Mouse (Mus musculus) heart, embryonic 12.5 days (tissue): ENCODE data around the gene Mat1a. TPM values are rescaled to one million over a fixed set of nuclear protein-coding genes. Genes with fewer than 3 reads are reported as not detected.

Source experiments
- ATAC-seq: fragments of 200-750 bp; cut with Nextera tagmentation; 2 replicates; pipeline ENCODE4 v1.8.0; 2017; ENCODE audit warnings: moderate TSS enrichment, moderate library complexity; ENCODE audit not compliant: insufficient number of reproducible peaks, low FRiP score
- H3K27ac ChIP-seq: fragments of 300-500 bp; sonication (generic); 2 replicates; pipeline ENCODE4 v1.5.1; 2016; ENCODE audit warnings: mild to moderate bottlenecking, moderate library complexity; ENCODE audit not compliant: poor library complexity, severe bottlenecking
- H3K27me3 ChIP-seq: fragments of 300-500 bp; sonication (generic); replicated peaks from 2 replicates; pipeline ENCODE4 v1.6.1; 2016; ENCODE audit warnings: mild to moderate bottlenecking, moderate library complexity
- H3K36me3 ChIP-seq: fragments of 300-500 bp; sonication (generic); 2 replicates; pipeline ENCODE4 v1.6.1; 2016; ENCODE audit warnings: mild to moderate bottlenecking, moderate library complexity
- H3K4me1 ChIP-seq: fragments of 300-500 bp; sonication (generic); replicated peaks from 2 replicates; pipeline ENCODE4 v1.6.1; 2016; ENCODE audit warnings: mild to moderate bottlenecking
- H3K4me2 ChIP-seq: fragments of 300-500 bp; sonication (generic); 2 replicates; pipeline ENCODE4 v1.6.1; 2016; ENCODE audit warnings: mild to moderate bottlenecking, moderate library complexity
- H3K4me3 ChIP-seq: fragments of 300-500 bp; sonication (generic); 2 replicates; pipeline ENCODE4 v1.5.1; 2016; ENCODE audit warnings: mild to moderate bottlenecking
- H3K9ac ChIP-seq: fragments of 300-500 bp; sonication (generic); 2 replicates; pipeline ENCODE4 v1.6.1; 2016; ENCODE audit warnings: mild to moderate bottlenecking, moderate library complexity
- H3K9me3 ChIP-seq: fragments of 300-500 bp; sonication (generic); replicated peaks from 2 replicates; pipeline ENCODE4 v1.6.1; 2016; ENCODE audit warnings: mild to moderate bottlenecking, moderate library complexity
- WGBS: fragments of 180-500 bp; shearing (Covaris S2); methylation state at CpG from one replicate; pipeline ENCODE4 v1.1.7; 2016; 5-methylcytosine and 5-hydroxymethylcytosine counted together
- polyA plus RNA-seq: library from polyadenylated mRNA; unstranded; fragments of >200 nt; fragmentation: Nextera tagmentation; extraction: Ambion mirVana; gene quantifications from 2 replicates; pipeline ENCODE4 v1.2.1, GENCODE M21; 2016

Gene Mat1a
- polyA plus RNA-seq, 1 experiment from 2014 or later = 0.63 TPM

DNA sequence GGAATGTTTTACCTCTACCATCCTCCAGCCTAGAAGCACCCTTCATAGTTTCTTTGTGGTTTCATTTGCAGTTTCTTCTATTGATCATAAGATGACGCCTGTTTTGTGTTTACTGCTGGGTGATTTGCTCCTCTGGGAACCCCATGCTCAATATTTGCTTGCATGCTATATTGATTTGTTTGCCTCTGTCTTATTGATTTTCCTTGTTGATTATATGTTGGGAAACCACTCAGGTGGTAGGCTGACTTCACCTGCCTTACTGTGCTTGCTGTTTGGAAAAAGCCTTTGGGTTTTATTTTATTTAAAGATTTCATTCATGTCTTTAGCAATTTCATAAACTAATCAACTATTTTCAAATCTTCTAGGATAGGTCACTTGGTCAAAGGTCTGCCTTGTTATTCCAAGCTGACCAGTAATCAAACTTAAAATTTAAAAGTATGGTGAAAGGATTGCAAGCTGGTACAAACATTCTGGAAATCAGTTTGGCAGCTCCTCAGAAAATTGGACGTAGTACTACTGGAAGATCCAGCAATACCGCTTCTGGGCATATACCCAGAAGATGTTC lies 8.5 kb upstream of the Mat1a start:
- Histone ChIP-seq H3K9ac (no peak overlapping the region), H3K4me1 (no peaks in the 10 kb centered on the region), H3K4me3 (no peak overlapping the region), H3K9me3 (no peaks in the 10 kb centered on the region), H3K4me2 (no peak overlapping the region), H3K27me3 (no peaks in the 10 kb centered on the region), H3K36me3 (no peaks in the 10 kb centered on the region), H3K27ac (no peak overlapping the region)
- 88% methylated on average over 3 of the region's 3 CpGs for WGBS
- no peak for ATAC-seq

DNA sequence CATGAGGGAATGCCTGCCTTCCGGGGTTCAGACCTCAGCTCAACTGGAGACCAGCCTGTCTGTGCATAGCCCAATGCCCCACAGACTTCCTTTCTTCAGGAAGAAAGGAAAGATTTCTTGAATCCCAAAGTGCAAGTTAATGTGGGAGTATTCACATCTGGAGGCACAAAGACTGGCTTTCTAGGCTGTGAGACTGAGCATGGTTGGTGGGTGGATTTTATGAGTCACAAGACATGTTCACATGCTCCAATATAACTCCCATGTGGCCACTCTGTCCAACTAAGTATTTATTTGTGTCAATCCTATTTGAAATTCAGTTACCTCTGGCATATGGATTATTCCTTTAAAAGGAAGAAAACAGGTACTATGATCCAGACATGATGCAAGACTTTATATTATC lies 6.1 kb upstream of the Mat1a start:
- no peak overlapping the region for H3K4me3 ChIP-seq
- no peak overlapping the region for H3K27ac ChIP-seq
- H3K9me3 ChIP-seq = no peaks in the 10 kb centered on the region
- ATAC-seq = no peak
- no peak overlapping the region for H3K9ac ChIP-seq
- H3K36me3 ChIP-seq = no peaks in the 10 kb centered on the region
- no peaks in the 10 kb centered on the region for H3K4me1 ChIP-seq
- WGBS = 80% methylated on average over 1 of the region's 1 CpGs
- no peaks in the 10 kb centered on the region for H3K27me3 ChIP-seq
- no peak overlapping the region for H3K4me2 ChIP-seq

DNA sequence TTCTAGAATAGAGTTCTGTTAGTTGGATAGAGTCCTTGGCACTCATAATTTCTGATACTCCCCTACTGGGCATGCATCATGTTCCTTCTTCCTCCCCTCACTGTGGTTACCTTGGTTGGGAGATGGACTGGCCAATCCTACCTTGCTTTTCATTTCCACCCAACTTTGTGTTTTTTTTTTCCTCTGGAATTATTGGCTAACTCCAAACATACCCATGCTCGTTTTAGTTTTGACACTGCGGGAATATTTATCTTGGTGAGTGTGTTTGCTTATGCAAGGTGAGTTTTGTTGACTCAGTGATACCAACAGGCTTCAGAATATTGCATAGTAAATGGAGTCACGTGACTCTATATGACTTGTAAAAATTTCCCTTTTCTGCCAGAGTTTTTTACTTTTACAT lies 4.1 kb upstream of the Mat1a start:
- 73% methylated on average over 3 of the region's 3 CpGs for WGBS
- H3K27ac ChIP-seq = no peak overlapping the region

DNA sequence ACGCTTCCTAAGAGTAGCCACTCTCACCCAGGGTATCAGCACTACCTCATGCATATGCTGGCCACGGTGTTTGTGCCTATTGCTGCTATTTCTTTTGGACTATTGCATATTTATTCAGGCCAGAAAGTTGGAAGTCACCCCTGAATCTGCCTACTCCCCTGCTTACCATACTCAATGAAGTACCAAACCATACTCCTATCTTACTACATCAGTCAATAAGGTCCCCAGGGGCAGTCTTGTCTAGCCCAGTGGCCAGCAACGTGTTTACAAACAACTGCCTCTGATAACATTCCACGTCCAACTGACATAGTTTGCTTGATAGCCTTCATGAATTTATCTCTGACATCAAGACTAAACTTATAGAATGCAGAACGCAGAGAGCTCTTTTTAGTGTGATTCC lies 3.6 kb upstream of the Mat1a start:
- no peak overlapping the region for H3K4me2 ChIP-seq
- H3K9me3 ChIP-seq = no peaks in the 10 kb centered on the region
- H3K9ac ChIP-seq = no peak overlapping the region
- no peak for ATAC-seq
- peaks cover 7% of the 10 kb centered on the region for H3K4me1 ChIP-seq
- 74% methylated on average over 5 of the region's 5 CpGs for WGBS
- no peak overlapping the region for H3K27ac ChIP-seq
- H3K4me3 ChIP-seq = no peak overlapping the region
- no peaks in the 10 kb centered on the region for H3K27me3 ChIP-seq
- H3K36me3 ChIP-seq = no peaks in the 10 kb centered on the region

More for the DNA sequence above, 4.1 kb upstream of the Mat1a start:
- Histone ChIP-seq H3K4me1 (peaks cover 7% of the 10 kb centered on the region), H3K9ac (no peak overlapping the region), H3K4me2 (no peak overlapping the region), H3K36me3 (no peaks in the 10 kb centered on the region), H3K4me3 (no peak overlapping the region), H3K9me3 (no peaks in the 10 kb centered on the region), H3K27me3 (no peaks in the 10 kb centered on the region)
- no peak for ATAC-seq

DNA sequence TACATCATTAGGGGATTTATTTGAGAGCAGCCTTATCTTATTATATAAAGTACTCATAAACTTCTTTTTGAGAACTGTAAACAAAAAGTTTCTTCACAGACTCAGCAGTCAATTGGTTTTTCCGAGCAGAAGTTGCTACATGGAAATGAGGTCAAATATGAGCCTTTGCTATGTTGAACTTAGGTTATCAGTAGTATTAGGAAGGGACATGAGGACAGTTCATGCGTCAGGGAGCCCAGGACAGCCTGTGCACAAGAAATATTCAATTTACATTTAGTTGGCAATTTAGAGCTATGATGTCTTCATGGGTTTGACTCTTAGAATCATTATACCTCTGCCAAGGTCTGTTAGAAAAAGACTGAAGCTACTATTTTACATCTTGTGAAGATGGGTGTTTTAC lies 2.6 kb upstream of the Mat1a start:
- no peak overlapping the region for H3K4me3 ChIP-seq
- H3K4me2 ChIP-seq = no peak overlapping the region
- H3K27ac ChIP-seq = no peak overlapping the region
- no peak for ATAC-seq
- 68% methylated on average over 2 of the region's 2 CpGs for WGBS
- H3K9me3 ChIP-seq = no peaks in the 10 kb centered on the region
- no peaks in the 10 kb centered on the region for H3K36me3 ChIP-seq
- H3K4me1 ChIP-seq = peaks cover 7% of the 10 kb centered on the region
- H3K27me3 ChIP-seq = no peaks in the 10 kb centered on the region
- H3K9ac ChIP-seq = no peak overlapping the region

DNA sequence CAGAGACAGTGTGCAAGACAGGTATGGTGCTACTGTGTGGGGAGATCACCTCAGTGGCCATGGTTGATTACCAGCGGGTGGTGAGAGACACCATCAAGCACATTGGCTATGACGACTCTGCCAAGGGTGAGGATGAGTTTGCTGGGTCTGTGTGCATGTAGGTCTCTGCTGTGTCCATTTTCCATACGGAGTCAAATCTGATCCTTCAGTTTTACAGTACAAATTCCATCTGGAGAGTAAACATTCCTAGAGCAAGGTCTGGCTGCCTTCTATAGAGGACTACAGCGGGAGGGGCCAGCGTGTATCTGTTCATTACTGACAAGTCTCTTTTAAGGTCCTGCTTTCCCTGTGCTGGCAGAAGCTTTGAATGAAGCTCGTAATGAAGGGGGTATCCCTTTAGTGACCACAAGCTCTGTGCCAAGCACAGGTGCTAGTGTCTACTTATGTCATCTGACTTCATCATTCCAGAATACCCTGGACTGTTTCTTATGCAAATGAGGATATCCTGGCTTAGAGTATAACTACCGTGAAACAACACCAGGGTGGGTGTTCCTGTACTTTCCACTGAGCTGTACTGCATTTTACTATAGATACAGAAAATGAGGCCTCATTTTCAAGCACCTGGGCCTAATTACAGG lies 6.3 kb downstream of the Mat1a start:
- Histone ChIP-seq H3K4me1 (no peaks in the 10 kb centered on the region), H3K36me3 (no peaks in the 10 kb centered on the region), H3K4me3 (no peak overlapping the region), H3K27ac (no peak overlapping the region), H3K27me3 (no peaks in the 10 kb centered on the region), H3K9ac (no peak overlapping the region), H3K9me3 (no peaks in the 10 kb centered on the region), H3K4me2 (no peak overlapping the region)
- ATAC-seq = no peak
- 79% methylated on average over 7 of the region's 7 CpGs for WGBS

DNA sequence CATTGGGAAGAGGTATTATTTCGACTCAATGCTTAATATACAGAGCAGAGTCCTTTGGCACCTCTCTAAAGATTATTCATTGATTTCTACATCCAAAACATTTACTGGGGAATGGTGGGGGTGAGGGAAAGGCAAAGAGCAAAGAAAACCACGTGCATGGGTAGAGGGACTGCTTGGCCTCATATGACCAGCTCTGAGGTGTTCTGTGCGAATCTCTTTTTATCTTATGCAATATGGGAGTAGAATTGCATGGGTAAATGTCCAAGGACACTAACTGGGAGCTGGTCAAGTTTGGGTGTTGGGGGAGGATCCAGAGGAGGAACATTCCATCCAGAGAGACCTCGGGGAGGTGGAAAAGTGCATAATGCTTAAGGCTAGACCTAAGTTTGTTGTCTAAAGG lies 8.1 kb downstream of the Mat1a start:
- no peak for ATAC-seq
- H3K4me3 ChIP-seq = no peak overlapping the region
- H3K27ac ChIP-seq = no peak overlapping the region
- no peaks in the 10 kb centered on the region for H3K9me3 ChIP-seq
- no peaks in the 10 kb centered on the region for H3K36me3 ChIP-seq
- no peaks in the 10 kb centered on the region for H3K27me3 ChIP-seq
- 68% methylated on average over 4 of the region's 4 CpGs for WGBS
- H3K9ac ChIP-seq = no peak overlapping the region
- peaks cover 6% of the 10 kb centered on the region for H3K4me1 ChIP-seq
- no peak overlapping the region for H3K4me2 ChIP-seq

DNA sequence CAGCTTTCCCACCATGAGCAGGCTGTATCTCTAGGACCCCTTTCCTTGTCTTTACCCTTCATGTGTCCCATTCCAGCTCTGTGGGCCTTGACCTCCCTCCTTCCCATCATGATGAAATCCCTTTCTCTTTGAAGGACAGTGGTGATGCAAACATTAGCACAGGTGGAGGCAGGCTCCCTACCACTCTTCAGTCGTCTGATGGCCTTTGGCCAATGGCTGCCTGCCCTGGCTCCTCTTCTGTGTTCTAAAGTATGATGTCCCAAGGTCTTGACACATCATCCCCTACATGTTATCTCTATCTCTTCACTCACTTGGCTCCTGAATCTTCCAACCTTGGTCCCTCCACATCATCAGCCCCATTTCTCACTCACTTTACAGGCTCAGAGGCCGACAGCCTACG lies 11.4 kb downstream of the Mat1a start:
- no peak overlapping the region for H3K27ac ChIP-seq
- no peak overlapping the region for H3K9ac ChIP-seq
- ATAC-seq = no peak
- 74% methylated on average over 3 of the region's 3 CpGs for WGBS
- peaks cover 13% of the 10 kb centered on the region for H3K4me1 ChIP-seq
- H3K9me3 ChIP-seq = no peaks in the 10 kb centered on the region
- H3K4me3 ChIP-seq = no peak overlapping the region
- H3K36me3 ChIP-seq = no peaks in the 10 kb centered on the region
- no peaks in the 10 kb centered on the region for H3K27me3 ChIP-seq
- no peak overlapping the region for H3K4me2 ChIP-seq

DNA sequence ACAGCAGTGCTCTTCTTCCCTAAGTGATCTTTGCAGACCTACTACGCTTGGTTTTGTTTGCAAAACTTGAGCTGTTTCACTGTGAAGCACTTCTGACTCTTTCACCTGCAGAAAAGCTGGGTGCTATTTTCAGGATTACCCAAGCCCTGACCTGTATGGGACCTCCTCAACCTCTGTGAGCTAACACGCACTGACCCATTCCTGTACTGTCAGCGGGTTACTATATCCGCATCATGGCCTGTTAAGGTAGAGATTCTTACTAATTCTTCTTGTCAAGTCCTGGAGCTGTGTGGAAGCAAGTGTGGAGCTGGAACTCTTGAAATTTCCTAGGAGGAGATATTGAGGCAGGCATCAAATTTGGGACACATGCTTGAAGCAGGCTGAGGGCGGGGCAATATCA lies 19.8 kb downstream of the Mat1a start:
- Histone ChIP-seq H3K4me1 (no peaks in the 10 kb centered on the region), H3K9ac (no peak overlapping the region), H3K4me2 (no peak overlapping the region), H3K27me3 (peaks cover 4% of the 10 kb centered on the region; the same call in 1 of the 2 replicates), H3K36me3 (no peaks in the 10 kb centered on the region), H3K9me3 (no peaks in the 10 kb centered on the region), H3K27ac (no peak overlapping the region), H3K4me3 (no peak overlapping the region)
- ATAC-seq = no peak
- 79% methylated on average over 5 of the region's 5 CpGs for WGBS

DNA sequence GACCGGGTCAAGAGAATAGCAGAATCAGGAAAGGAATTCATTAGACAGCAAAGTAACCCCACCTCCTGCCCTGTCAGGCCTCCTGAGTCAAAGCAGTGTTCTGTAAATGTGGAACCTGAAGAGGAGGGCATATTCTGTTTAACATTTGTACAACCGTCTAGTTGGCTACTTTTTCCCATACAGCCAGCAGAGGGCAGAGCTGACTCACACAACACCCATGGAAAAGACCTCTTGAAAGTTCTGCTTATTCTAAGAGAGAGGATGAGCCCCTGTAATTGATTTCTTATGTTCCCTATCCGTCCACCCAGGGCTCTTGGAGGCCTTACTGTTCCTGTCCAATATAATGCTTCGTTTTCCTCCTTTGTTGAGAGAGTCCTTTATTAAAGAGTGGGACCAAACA lies 23.2 kb downstream of the Mat1a start:
- Histone ChIP-seq H3K9me3 (no peaks in the 10 kb centered on the region), H3K9ac (no peak overlapping the region), H3K27ac (no peak overlapping the region), H3K36me3 (no peaks in the 10 kb centered on the region), H3K27me3 (peaks cover 4% of the 10 kb centered on the region; the same call in 1 of the 2 replicates), H3K4me3 (no peak overlapping the region), H3K4me2 (no peak overlapping the region), H3K4me1 (peaks cover 6% of the 10 kb centered on the region; the same call in 1 of the 2 replicates)
- WGBS = 17% methylated on average over 4 of the region's 4 CpGs
- ATAC-seq = no peak

DNA sequence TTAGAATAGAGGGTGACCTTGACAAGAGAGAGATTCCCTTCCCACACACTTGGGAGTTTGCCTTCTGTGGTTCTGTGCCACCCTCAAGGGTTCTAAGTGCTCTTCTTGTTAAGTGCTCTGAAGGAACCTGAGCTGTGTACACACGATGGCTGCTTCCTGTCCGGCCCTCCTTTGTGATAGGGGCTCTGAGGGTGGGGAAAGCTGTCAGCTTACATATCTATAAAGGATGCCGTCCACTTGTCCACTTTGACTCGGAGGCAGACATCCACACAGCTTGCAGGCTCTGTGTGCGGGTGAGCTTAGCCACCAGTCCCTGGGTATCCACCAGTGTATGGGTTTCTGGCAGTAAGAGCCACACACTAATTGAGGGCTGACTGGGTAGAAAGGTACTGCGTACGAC lies 26.7 kb downstream of the Mat1a start, which contains the start of gene Sftpa1:
TSS of gene Sftpa1 (plus strand) at position 243 of the 400 bp plus-strand sequence.
- Histone ChIP-seq H3K36me3 (no peaks in the 10 kb centered on the region), H3K9me3 (no peaks in the 10 kb centered on the region), H3K4me1 (peaks cover 6% of the 10 kb centered on the region; the same call in 1 of the 2 replicates), H3K27me3 (peaks cover 4% of the 10 kb centered on the region; the same call in 1 of the 2 replicates), H3K4me2 (no peak within 1 kb of the TSS), H3K27ac (no peak within 1 kb of the TSS), H3K9ac (no peak within 1 kb of the TSS), H3K4me3 (no peak within 1 kb of the TSS)
- peak; percentile 15; the same call in 1 of the 2 replicates for ATAC-seq
- 46% methylated on average over 7 of the region's 7 CpGs for WGBS

DNA sequence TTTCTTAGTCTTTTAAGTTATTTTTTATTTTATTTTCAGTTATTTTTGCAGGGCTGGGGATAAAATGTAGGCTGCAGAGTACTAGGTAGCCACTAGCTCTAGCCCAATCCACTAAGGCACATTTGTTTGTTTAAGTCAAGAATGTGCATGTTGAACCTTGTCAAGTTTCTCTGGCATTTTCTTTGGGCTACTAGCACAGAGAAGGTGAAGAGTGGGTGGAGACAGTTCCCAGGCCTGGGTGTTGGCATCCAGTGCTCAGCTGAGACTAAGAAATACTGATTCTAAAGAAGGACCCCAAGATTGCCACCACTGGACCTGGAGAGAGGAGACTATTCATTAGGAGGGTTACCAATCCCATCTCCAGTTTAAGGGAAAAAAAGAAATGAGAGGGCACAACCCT lies 32.2 kb downstream of the Mat1a start:
- Histone ChIP-seq H3K9ac (no peak overlapping the region), H3K4me3 (no peak overlapping the region), H3K9me3 (no peaks in the 10 kb centered on the region), H3K27ac (no peak overlapping the region), H3K27me3 (no peaks in the 10 kb centered on the region), H3K36me3 (no peaks in the 10 kb centered on the region), H3K4me2 (no peak overlapping the region), H3K4me1 (no peaks in the 10 kb centered on the region)
- ATAC-seq = no peak
